Mouse (Mus musculus): ENCODE results near the gene Zfp366.

GRCm38 (mm10) chr13:99163071-99163470, 21.6 kb upstream of the Zfp366 start:
- TF ChIP-seq SRF (IDR thresholded peaks at IDR 0.05; ENCODE audit: control insufficient read depth, insufficient read length, low read depth) (no peak), USF1 (IDR thresholded peaks at IDR 0.05; ENCODE audit: low read depth) (no peak), CEBPB (IDR thresholded peaks at IDR 0.05; ENCODE audit: insufficient read depth, poor library complexity, severe bottlenecking) (no peak), MAX (IDR thresholded peaks at IDR 0.05; ENCODE audit: low read depth) (no peak), POLR2A (IDR thresholded peaks at IDR 0.05; ENCODE audit: insufficient read length, low read depth) (no peak), TCF12 (IDR thresholded peaks at IDR 0.05; ENCODE audit: insufficient read depth, poor library complexity, severe bottlenecking) (no peak), POLR2AphosphoS2 (IDR thresholded peaks at IDR 0.05; ENCODE audit: insufficient read length, low read depth) (no peak), E2F4 (IDR thresholded peaks at IDR 0.05; ENCODE audit: insufficient read depth) (no peak), TCF3 (IDR thresholded peaks at IDR 0.05; ENCODE audit: insufficient read length, low read depth) (no peak), MYOG (IDR thresholded peaks at IDR 0.05; ENCODE audit: control insufficient read depth in 1 of 3, insufficient read depth in 1 of 3, insufficient read length in 2 of 3, low read depth in 2 of 3) (no peak), MYOD1 (IDR thresholded peaks at IDR 0.05; ENCODE audit: control insufficient read depth in 1 of 3, insufficient read length in 2 of 3, low read depth in 2 of 3) (no peak), REST (IDR thresholded peaks at IDR 0.05; ENCODE audit: insufficient read depth, insufficient read length) (no peak)
